Mouse (Mus musculus) spleen, postnatal 4 days (tissue): ENCODE measurements at regions not wholly inside any gene's neighbourhood (a gene's known extent, or its start where the extent isn't known, plus 50 kb on each side); places are given as distances from the start of the nearest gene placed in this dataset.

Source experiments
- DNase-seq, 2 experiments: peaks; one replicate each; pipeline ENCODE4 v3.0.0; 2022; ENCODE audit warnings: low spot score in 2 of 2

DNA sequence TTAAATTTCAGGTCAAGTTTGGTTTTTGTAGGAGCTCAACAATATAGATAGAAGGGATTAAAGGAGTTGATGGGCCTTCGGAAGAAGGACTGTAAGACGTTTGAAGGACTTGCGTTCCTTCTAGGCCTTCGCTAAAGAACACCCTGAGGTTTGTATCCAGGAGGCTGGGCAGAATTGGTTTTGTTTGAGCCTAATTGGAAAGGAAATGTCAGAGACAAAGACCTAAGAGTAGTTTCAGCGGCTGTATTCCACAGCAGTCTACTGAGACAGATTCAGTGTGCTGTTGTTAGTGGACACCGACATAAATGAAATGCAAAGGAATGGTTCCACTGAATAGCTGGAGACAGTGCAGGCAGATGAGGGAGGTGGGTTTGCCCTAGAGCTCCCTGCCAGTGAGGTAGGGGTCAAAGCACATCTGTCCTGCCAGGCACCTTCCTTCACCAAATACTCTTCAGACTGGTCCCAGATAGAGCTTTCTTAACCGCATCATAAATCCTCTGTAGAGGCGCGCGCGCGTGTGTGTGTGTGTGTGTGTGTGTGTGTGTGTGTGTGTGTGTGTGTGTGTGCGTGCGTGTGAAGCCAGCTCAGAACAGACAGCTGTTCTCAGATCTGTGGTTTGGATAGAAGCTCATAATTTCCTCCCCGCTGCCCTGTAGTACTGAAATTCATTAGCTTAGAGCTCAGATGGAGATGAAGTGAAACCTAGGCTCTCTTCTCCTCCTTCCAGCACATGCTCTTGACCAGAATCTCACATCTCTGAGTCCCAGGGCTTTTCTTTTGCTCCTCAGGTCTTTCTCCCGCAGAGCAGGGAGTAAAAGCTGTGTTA is 209.7 kb downstream of the Ktn1 start:
- DNase-seq = no peak

DNA sequence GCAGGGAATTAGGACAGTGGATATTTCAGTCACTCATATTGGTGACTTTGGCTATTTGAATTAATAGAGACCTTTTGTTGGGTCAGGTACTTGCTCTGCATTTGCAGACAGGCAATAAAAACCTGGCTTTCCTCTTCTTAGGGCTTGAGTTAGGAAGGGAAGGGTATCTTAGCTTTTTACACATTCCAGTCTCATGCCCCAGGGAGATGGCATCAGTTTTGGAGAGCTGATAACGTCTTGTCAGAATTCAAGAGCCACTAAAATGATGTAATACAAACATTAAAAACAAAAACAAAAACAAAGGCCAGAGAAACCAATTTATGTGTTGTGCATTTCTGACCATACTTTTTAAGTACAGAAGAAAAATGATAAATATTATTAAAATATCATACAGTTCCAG is 214.3 kb downstream of the Ktn1 start:
- no peak for DNase-seq

DNA sequence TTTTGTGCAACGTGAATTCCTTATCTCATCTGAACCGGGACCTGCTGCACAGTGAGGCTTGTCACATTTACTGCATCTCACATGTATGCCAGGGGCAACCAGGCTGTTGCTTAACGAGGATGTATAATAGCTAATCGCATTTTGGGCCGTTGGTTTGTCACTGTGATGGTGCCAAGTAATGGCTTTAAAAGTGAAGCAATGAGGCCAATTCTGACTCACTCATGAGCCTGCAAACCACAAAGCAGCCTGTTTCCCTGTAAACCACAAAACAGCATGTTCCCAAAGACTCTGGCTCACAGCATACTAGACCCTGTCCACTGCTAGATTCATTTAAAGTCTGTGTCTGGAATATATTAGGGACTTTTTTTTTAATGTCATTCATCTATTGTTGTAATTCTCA is 214.8 kb downstream of the Ktn1 start:
- no peak for DNase-seq

DNA sequence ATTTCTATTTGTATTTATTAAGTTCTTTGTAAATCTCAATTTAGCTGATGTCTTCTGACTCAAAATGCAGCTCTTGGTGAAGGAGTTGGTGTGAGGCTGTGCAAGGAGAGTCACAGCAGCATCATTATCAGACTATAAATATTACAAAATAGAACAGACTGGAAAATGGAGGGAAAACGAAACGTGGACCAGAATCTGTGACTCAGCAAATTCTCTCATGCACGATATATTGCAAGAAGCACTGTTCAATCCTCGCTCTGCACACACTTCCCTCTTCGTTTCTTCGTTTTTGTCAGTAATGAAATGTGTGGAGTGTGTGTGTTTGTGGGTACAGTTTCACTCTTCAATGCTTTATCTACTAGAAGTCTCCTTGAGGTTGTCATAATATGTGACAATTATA is 215.5 kb downstream of the Ktn1 start:
- DNase-seq = no peak

DNA sequence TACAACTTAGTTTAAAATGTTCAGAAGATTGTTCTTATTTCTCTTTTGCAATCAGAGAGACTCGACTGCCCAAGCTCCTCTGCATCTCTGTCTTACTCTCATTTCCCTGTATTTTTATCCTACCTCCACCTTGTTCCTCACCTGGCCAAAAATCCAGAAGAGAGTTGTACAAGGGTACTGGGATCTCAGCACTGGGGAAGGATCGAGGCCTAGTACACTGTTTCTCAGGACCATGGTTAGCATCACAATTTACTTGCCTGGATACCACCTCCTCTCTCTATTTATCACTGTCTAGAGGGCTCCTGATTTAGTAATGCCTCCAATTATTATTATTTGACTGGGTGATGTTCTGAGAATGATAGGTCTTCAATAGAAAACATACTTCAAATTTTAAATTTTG is 218.8 kb downstream of the Ktn1 start:
- no peak for DNase-seq

DNA sequence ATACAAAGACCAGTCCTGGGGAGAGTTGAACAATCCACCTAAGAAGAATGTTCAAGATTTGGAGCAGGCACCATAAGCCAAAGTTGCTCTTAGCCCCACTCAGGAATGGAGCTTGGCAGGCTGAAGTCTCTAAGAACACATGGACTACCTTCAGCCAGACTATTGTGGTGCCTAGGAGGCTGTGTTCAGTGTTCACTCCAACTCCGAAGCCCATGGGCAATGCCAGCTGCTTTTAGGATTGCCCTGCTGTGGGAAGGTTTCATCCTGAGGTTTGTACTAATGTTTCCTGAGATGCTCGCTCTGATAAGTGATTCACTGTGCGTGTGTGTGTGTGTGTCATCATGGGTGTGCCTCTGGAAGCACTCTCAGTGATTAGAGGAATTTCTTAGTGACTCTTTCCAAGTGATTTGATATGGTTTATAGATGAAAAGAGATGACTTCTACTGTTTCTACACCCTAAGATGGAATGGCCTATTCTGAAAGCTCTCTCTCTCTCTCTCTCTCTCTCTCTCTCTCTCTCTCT is 220.1 kb downstream of the Ktn1 start:
- no peak for DNase-seq

DNA sequence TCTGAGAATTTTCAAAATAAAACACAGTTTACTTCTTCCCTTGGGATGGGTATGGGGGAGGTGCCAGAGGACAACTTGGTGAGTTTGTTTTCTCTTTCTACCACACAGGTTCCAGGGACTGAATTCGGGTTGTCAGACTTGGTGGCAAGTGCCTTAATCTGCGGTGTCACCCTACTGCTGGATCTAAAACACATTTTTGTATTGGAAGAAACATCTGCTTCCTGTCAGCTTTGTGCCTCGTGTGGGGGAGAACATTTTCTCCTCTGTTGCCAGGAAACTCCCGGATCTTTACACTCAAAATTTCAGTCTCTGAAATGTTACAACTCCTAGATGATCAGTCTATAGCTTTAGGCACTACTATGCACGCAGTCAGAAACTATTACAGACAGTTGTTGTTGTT is 228.3 kb downstream of the Ktn1 start:
- DNase-seq = no peak

DNA sequence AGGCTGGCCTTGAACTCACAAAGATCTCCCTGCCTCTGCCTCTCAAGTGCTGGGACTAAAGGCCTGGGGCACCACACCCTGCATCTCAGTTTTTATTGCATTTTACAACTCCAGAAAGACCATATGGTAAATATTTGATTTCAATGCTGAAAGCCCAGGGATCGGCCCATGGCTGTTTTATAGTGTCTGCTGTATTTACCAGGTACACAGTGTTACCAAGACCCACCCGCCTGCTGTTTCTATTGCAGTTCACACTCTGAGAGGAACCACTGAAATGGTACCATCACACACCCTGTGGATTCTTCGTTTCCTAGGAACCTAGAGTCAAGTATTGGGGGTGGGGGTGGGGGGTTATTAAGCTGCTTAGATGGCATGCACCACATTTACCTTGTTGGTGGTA is 228.9 kb downstream of the Ktn1 start:
- DNase-seq = no peak

DNA sequence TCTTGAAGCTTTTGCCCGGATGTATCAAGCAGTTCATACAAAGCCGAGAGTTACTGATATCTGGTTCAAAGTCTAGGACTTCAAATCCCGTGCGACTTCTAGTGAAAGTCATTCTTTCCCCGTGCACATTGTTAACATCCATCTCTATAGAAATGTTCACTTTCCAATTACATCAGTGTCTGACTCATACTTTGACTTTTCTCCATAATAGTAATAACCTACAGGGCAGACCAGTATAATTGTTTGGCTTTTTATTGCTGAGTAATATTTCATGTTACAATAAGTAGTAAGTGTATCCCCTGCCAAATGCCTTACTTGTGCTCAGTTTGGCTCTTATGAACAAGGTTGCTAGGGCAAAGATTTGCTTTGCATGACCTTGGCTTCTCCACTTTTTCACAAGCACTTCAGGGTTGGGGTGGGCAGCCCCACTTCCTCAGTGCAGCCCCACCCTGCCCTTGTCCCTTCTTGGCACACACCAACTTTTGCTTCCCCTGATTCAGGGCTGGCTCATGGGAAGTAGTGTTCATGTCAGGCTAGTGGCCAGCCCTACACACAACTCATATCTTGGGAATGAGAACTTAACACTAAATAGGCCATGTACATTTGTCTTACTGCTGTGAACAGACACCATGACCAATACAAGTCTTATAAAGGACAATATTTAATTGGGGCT is 229.7 kb downstream of the Ktn1 start:
- DNase-seq = no peak

DNA sequence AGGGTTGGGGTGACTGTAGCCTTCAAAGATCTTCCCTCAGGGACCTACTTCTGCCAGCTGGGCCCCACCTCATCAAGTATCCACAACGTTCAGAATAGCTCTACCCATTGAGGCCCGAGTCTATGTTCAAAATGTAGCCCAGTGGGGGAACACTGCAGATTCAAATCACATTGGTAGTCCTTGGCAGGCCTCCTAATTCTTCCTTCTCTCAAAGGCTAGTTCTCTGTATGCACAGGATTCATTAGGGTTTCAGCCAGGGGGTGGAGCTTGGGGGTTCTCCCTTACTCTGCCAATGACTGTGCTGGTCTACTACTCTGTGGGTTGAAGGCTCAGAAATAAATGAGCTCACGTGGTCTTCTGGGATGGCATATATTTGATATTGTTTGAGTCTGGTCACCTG is 235.3 kb upstream of the Peli2 start:
- DNase-seq = no peak

DNA sequence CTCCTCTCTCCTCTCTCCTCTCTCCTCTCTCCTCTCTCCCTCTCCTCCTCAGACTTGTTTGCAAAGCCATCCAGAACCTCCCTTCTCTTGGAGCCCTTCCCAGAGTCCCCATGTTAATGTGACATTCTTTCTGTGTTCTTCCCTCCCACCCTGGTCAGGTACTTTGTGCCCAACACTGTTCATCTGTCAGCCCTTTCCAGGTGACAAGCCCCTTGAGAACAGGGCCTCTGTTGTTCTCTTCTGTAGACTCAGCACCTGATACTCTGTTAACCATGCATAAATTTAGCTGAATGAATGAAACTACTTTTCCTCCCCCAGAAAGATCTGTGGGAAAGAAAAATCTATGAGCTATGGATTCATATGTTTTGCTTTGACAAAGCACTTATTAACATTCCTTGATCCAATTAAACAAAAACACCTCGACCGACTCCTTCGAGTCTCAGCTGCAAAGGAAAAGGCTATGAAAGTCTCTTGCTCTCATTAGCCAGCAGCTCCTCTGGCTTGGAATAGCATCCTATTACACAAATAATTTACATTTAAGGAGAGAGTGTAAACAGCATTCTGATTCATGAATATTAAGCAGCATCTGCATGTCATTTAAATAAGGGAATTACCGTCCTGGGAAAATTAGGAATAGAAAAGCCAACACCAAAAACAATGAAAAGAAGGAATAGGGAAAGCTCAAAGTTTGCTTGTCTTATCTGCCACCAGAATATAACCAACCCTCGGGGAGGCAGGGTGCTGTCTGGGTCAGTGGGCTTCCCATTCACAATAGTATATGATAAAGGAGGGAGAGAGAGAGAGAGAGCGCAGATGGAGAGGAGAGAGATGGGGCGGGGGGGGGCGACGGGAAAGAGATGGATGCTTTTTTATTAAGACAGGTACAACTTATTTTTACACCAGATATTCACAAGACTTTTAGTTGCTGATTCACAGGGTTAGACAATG is 230.1 kb upstream of the Peli2 start:
- DNase-seq = no peak

DNA sequence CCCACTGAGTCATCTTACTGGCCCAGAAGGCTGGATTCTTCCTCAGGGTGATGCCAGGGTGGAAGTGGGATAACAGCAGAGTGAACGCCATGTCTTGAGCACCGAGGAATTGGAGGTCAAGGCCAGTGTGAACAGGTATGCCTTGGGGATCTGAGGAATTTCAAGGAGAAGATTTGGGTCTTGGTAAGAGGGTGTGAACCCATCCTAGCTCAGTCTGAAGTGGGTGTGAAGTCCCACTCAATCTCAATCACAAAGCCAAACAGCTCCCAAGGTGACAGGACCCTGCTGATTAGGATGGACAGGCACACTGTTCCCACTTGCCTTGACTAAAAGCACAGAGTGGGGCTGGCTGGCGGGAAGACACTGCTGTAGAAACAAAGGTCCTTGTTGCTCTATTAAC is 224.0 kb upstream of the Peli2 start:
- DNase-seq = no peak

DNA sequence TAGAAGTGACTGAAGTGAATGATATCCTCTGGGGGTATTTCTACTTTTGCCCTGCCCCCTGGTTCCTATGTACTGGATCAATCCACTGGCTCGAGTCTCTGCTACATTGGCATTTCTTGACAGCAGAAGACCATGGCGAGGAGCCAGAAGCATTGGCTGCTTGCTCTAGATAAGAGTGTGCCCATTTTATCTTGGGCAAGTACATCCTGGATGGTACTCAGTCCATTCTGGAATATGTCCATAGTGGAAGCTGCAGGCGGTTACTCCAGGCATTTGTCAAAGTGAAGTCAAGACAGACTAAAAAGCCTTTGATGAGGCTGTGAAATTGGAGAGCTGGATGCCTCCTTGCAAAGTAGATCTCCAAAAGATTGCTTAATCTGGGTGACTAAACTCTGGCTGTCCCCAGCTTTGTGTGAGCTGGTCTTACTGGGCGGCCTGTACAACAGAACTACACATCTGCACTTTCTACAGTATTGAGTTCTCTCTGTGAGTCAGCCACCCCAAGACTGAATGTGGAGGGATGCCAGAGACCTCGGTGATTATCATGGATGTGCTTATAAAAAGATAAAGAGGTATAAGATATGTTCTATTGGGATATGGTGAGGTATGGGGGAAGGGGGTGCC is 222.6 kb upstream of the Peli2 start:
- no peak for DNase-seq

DNA sequence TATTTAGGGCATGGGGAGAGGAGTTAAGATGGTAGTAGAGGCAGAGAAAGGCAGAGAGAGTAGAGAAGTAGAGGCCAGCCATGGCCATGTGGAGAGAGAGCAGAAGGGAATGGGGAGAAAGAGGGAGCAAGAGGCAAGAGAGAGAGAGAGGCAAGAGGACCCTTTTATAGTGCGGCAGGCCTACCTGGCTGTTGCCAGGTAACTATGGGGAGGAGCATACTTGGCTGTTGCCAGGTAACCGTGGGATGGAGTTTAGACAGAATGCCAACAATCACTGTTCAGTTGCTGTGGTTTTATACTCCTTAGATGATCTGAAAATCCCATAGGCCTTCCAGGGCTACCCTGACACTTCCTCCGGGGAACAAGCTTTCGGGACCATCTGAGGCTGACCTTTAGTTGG is 222.0 kb upstream of the Peli2 start:
- no peak for DNase-seq

DNA sequence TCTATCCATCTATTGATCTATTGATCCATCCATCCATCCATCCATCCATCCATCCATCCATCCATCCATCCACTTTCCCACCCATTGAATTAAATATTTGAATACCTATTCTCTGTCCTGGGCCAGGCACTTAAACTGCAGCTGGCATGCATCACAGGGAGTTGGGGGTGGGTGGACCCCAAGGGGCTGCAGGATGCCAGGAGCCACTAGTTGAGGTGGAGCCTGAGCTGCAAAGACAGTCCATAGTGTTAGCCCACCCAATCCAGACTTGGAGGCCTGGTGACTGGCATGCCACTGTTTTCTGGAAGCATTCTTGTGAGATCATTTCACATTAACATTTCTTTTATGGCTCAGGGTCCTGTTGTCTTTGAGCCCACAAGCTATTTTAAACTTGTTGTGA is 215.3 kb upstream of the Peli2 start:
- no peak for DNase-seq

DNA sequence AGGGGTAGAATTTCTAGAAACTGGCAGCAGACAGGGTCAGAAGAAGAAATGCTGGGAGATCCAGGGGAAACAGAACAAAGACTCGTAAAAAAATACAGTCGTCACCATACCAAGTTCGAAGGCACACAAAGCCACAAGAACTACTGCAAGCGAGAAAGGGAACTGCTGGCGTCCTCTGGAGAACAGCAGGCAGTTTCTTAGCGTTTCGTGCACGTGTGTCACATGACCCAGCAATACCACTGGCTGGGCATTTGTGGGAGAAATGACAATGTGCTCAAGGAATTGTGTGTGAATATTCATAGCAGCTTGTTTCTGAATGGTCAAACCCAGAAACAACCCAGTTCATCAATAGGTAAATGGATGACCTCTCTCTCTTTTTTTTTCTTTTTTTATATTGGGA is 211.5 kb upstream of the Peli2 start:
- DNase-seq = no peak

DNA sequence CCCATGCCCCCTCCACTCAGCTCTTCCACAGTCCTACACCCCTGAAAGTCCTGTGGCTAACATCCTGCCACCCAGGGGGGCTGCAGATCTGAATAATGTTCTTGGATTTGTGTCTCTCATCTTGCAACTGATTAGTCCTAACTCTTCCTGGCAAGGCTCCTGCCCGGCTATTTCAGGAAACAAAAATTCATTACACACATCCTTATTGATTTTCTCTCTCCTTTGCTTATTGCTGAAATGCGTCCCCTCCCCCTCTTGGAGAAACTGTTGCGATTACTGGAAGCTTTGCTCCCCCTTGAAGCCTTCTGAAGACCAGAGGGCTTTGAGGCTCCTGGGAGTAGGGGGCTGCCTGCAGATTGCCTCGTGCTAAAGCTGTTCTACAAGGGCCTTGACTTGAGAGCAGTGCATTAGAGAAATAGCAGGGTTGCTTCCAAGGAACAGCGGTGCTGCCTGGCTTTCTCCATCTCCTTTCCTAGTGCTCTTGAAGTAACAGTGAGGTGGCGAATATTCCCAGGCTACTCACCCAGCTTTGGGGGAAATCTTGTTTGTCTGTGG is 209.8 kb upstream of the Peli2 start:
- no peak for DNase-seq

DNA sequence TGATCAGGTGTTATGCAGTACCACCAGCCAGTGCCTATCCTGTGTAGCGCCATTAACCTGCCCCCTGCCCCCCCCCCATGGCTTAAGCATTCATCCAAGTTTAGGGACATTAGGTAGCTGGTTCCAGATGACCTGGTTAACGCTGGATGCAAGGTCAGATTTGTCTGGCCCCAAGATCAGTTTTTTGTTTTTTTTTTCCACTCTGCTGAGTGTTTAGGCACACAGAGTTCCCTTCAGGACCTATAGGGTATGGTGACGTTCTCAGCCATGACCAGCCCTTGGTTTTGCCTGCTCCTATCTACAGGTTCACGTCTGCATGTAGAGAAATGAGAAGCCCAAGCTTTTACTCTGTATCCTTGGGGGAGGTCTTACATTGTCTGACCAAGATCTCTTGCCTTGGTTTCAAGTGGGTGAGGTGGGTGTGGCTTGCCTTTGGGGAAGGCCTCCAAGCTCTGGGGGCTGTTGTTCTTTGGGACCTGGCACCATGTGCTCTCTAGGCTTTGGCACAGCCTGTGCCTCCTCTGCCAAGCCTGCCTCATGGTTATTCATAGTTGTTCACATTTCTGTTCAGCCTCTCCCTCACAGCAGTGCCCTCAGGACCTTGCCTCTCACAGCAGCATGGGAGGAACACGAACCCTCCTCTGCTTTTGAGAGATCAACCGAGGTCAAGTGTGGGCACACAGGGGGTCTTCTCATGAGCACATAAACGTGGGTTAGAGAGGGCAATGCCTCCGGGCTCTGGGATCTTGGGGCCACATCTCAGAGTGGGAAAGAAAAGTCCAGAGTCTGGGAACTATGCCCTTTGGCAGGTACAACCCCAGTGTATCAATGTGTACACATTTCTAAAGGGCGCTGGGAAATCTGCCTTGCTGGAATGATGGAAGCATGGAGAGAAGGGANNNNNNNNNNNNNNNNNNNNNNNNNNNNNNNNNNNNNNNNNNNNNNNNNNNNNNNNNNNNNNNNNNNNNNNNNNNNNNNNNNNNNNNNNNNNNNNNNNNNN is 208.8 kb upstream of the Peli2 start:
- no peak for DNase-seq

DNA sequence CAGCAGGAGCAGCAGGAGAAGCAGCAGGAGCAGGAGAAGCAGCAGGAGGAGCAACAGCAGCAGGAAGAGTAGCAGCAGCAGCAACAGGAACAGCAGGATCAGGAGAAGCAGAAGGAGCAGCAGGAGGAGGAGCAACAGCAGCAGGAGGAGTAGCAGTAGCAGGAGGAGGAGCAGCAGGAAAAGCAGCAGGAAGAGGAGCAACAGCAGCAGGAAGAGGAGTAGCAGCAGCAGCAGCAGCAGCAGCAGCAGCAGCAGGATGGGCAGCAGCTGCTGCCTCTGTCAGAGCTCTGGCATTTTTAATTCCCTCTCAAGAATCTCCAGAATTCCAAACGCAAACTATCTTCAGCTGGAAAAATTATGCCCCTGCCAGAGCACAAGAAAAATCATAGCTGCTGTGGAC is 205.0 kb upstream of the Peli2 start:
- no peak for DNase-seq
